Mouse (Mus musculus) heart, postnatal 0 days (tissue): Measurements from ENCODE around the gene Rab24. TPM values are rescaled to one million over a fixed set of nuclear protein-coding genes. Genes with fewer than 3 reads are reported as not detected.

Source experiments
- ATAC-seq: fragments of 200-750 bp; cut with Nextera tagmentation; 2 replicates; pipeline ENCODE4 v1.8.0; 2017; ENCODE audit warnings: low read depth, moderate number of reproducible peaks, moderate library complexity; ENCODE audit not compliant: insufficient read depth
- DNase-seq: peaks from one replicate; pipeline ENCODE4 v3.0.0-alpha.2; 2016; ENCODE audit warnings: low spot score
- H3K27ac ChIP-seq: fragments of 300-500 bp; sonication (generic); 2 replicates; pipeline ENCODE4 v1.5.1; 2014; ENCODE audit warnings: low read depth, mild to moderate bottlenecking
- H3K27me3 ChIP-seq: fragments of 300-500 bp; sonication (generic); 2 replicates; pipeline ENCODE4 v1.6.1; 2014; ENCODE audit warnings: low read length, mixed read lengths; ENCODE audit not compliant: control insufficient read depth, insufficient read depth
- H3K36me3 ChIP-seq: fragments of 300-500 bp; sonication (generic); replicated peaks from 2 replicates; pipeline ENCODE4 v1.6.1; 2014; ENCODE audit warnings: low read length, mixed read lengths; ENCODE audit not compliant: control insufficient read depth, insufficient read depth
- H3K4me1 ChIP-seq: fragments of 300-500 bp; sonication (generic); 2 replicates; pipeline ENCODE4 v1.6.1; 2014; ENCODE audit warnings: antibody characterized with exemption; ENCODE audit not compliant: control insufficient read depth, insufficient read depth
- H3K4me2 ChIP-seq: fragments of 300-500 bp; sonication (generic); 2 replicates; pipeline ENCODE4 v1.6.1; 2014; ENCODE audit warnings: low read depth, mild to moderate bottlenecking, low read length, moderate library complexity
- H3K4me3 ChIP-seq: fragments of 300-500 bp; sonication (generic); 2 replicates; pipeline ENCODE4 v1.5.1; 2014; ENCODE audit warnings: low read depth, low read length
- H3K9ac ChIP-seq: fragments of 300-500 bp; sonication (generic); replicated peaks from 2 replicates; pipeline ENCODE4 v1.6.1; 2014; ENCODE audit warnings: low read depth, low read length, mixed read lengths
- H3K9me3 ChIP-seq: fragments of 300-500 bp; sonication (generic); replicated peaks from 2 replicates; pipeline ENCODE4 v1.6.1; 2016; ENCODE audit warnings: low read length; ENCODE audit not compliant: control insufficient read depth
- CTCF ChIP-seq: IDR thresholded peaks from 2 replicates; pipeline ENCODE4 v1.5.1; 2016; ENCODE audit warnings: antibody characterized with exemption, control low read depth, low read depth
- EP300 ChIP-seq: IDR thresholded peaks from 2 replicates; pipeline ENCODE4 v1.6.1; 2016; ENCODE audit warnings: antibody characterized with exemption, low read depth
- WGBS: fragments of 180-500 bp; shearing (Covaris S2); extraction: QIAGEN DNeasy Blood & Tissue Kit; methylation state at CpG from one replicate; pipeline ENCODE4 v1.1.7; 2014; 5-methylcytosine and 5-hydroxymethylcytosine counted together
- polyA plus RNA-seq: library from polyadenylated mRNA; unstranded; fragments of >200 nt; fragmentation: Nextera tagmentation; extraction: Ambion mirVana; gene quantifications from 2 replicates; pipeline ENCODE4 v1.2.1, GENCODE M21; 2015
- total RNA-seq: library from RNA; depleted of rRNA; stranded (reverse); fragments of >200 nt; gene quantifications from 2 replicates; pipeline ENCODE4 v1.2.3, GENCODE M21; 2014; ENCODE audit warnings: low replicate concordance

Rab24 gene
- total and polyA plus RNA-seq, 2 experiments from 2014 or later: 53.0 to 69.2 TPM

- TF ChIP-seq CTCF (no peak), EP300 (no peak)
- Histone ChIP-seq H3K9ac (no peak overlapping the region), H3K27ac (no peak overlapping the region), H3K27me3 (no peaks in the 10 kb centered on the region), H3K4me2 (no peak overlapping the region), H3K4me1 (no peaks in the 10 kb centered on the region), H3K4me3 (no peak overlapping the region), H3K36me3 (peaks cover 8% of the 10 kb centered on the region), H3K9me3 (no peaks in the 10 kb centered on the region)
- DNase-seq (no peak), ATAC-seq (no peak)
- WGBS: 39% methylated on average over 2 of the region's 2 CpGs
Measured at GRCm38 (mm10) chr13:55339259-55339658, 17.5 kb upstream of the Rab24 start.

- Histone ChIP-seq H3K27ac (no peak overlapping the region), H3K4me2 (no peak overlapping the region), H3K36me3 (no peaks in the 10 kb centered on the region), H3K27me3 (no peaks in the 10 kb centered on the region), H3K9ac (no peak overlapping the region), H3K4me1 (no peaks in the 10 kb centered on the region), H3K4me3 (no peak overlapping the region), H3K9me3 (no peaks in the 10 kb centered on the region)
- TF ChIP-seq CTCF: no peak
- TF ChIP-seq EP300: no peak
- DNase-seq (no peak), ATAC-seq (no peak)
- WGBS: 46% methylated on average over 12 of the region's 12 CpGs
Measured at GRCm38 (mm10) chr13:55338131-55339054, 16.6 kb upstream of the Rab24 start.

GRCm38 (mm10) chr13:55337341-55337975 is 15.7 kb upstream of the Rab24 start:
- Histone ChIP-seq H3K4me1 (no peaks in the 10 kb centered on the region), H3K27ac (no peak overlapping the region), H3K9me3 (no peaks in the 10 kb centered on the region), H3K36me3 (no peaks in the 10 kb centered on the region), H3K4me3 (no peak overlapping the region), H3K9ac (no peak overlapping the region), H3K4me2 (no peak overlapping the region), H3K27me3 (no peaks in the 10 kb centered on the region)
- 70% methylated on average over 10 of the region's 10 CpGs for WGBS
- ATAC-seq (no peak), DNase-seq (no peak)
- no peak for TF ChIP-seq EP300
- TF ChIP-seq CTCF: no peak

- TF ChIP-seq EP300 (no peak), CTCF (no peak)
- H3K4me3 ChIP-seq: no peak overlapping the region
- H3K9ac ChIP-seq: no peak overlapping the region
- H3K9me3 ChIP-seq: no peaks in the 10 kb centered on the region
- H3K4me1 ChIP-seq: no peaks in the 10 kb centered on the region
- H3K4me2 ChIP-seq: no peak overlapping the region
- WGBS: 73% methylated on average over 4 of the region's 4 CpGs
- no peaks in the 10 kb centered on the region for H3K27me3 ChIP-seq
- ATAC-seq: no peak
- no peak for DNase-seq
- no peaks in the 10 kb centered on the region for H3K36me3 ChIP-seq
- H3K27ac ChIP-seq: no peak overlapping the region
Measured at GRCm38 (mm10) chr13:55335701-55336100, 14.0 kb upstream of the Rab24 start.

- H3K4me2 ChIP-seq: no peak overlapping the region
- peaks cover 20% of the 10 kb centered on the region for H3K4me1 ChIP-seq
- no peak for TF ChIP-seq EP300
- TF ChIP-seq CTCF: no peak
- H3K36me3 ChIP-seq: no peaks in the 10 kb centered on the region
- H3K27me3 ChIP-seq: no peaks in the 10 kb centered on the region
- H3K9ac ChIP-seq: no peak overlapping the region
- 59% methylated on average over 3 of the region's 3 CpGs for WGBS
- H3K9me3 ChIP-seq: no peaks in the 10 kb centered on the region
- no peak for ATAC-seq
- no peak overlapping the region for H3K4me3 ChIP-seq
- no peak overlapping the region for H3K27ac ChIP-seq
- no peak for DNase-seq
Measured at GRCm38 (mm10) chr13:55332331-55332730, 10.6 kb upstream of the Rab24 start.
